8 mouse cellular contexts compared by ENCODE assay signal in the genomic region with DNA sequence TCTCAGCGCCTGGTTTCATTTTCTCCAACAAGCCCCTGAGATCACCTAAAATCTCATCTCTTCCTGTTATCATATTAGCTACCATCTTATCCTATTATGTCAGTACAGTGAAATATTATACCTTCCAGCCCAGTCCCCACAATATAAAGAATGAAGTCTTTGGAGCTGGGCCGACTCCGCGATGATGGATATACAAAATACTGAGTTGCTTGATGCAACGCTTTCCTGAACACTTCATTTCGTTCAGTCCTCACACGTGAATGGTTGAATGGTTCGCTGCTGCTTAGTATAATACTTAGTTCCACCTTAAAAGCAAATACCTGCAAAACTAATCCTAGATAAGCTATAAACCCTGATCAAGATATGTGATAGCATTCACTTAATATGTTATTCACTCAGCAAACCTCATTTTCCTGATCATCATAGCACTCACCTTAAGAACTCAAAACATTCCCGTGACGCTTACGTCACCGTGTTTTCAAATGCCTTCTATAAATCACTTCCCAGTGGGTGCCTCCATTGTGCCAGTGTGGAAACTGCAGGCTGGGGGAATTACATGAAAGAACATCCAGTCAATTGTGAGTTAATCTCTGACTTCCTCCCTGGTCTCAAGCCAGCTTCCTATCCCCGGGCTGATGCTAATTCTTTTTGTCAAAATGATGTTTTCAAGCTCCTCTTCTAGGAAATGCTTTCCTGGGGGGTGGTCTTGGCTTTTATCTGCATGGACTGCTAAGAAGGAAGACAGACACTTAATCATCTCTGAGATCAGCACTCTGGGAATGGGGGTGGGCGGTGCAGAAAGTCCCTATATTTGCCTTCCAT. TPM values are rescaled to one million over a fixed set of nuclear protein-coding genes. Genes with fewer than 3 reads are reported as not detected.
DNase-seq lines count a peak whose midpoint lies in the region; ATAC-seq and TF ChIP-seq lines count a peak whose summit lies in the region.

Trim44 (minus strand) TSS at position 466 of the 822 bp plus-strand sequence.

- no peak for TF ChIP-seq CTCF in thymus, adult 2 months (IDR thresholded peaks at IDR 0.05; ENCODE audit: borderline replicate concordance, control insufficient read depth, extremely low read depth, insufficient read depth, low read length, poor library complexity)
- TF ChIP-seq CTCF in kidney, postnatal 0 days (IDR thresholded peaks at IDR 0.05; ENCODE audit: low read depth), result no peak

- H3K27ac ChIP-seq in thymus, adult 2 months (ENCODE audit: control insufficient read depth, insufficient read depth, low read length), result no peak within 1 kb of the TSS
- H3K27ac ChIP-seq in embryonic facial prominence, embryonic 12.5 days, result no peak within 1 kb of the TSS
- H3K27ac ChIP-seq in heart, embryonic 11.5 days (ENCODE audit: low read depth, low read length), result no peak within 1 kb of the TSS
- no peak within 1 kb of the TSS for H3K27ac ChIP-seq in kidney, postnatal 0 days
- H3K27ac ChIP-seq in midbrain, embryonic 10.5 days (replicated peaks), result no peak within 1 kb of the TSS

- TF ChIP-seq POLR2A in thymus, adult 2 months (IDR thresholded peaks at IDR 0.05; ENCODE audit: control insufficient read depth, extremely low read depth, insufficient read depth, low read length, poor library complexity), result no peak

- H3K4me3 ChIP-seq in thymus, adult 2 months (ENCODE audit: control insufficient read depth, insufficient read depth, low read length), result no peak within 1 kb of the TSS
- no peak within 1 kb of the TSS for H3K4me3 ChIP-seq in embryonic facial prominence, embryonic 12.5 days
- H3K4me3 ChIP-seq in heart, embryonic 11.5 days (ENCODE audit: low read depth, low read length), result no peak within 1 kb of the TSS
- H3K4me3 ChIP-seq in kidney, postnatal 0 days (replicated peaks; ENCODE audit: low read depth, low read length), result no peak within 1 kb of the TSS
- no peak within 1 kb of the TSS for H3K4me3 ChIP-seq in midbrain, embryonic 10.5 days

- no peak; the same call in 1 of the 2 replicates for ATAC-seq in embryonic facial prominence, embryonic 12.5 days (ENCODE audit: insufficient number of reproducible peaks, insufficient read depth, low FRiP score, low TSS enrichment)
- ATAC-seq in heart, embryonic 11.5 days (replicated peaks; ENCODE audit: insufficient number of reproducible peaks, low FRiP score, low TSS enrichment), result no peak
- 0 out of 2 replicates have a peak, but pooled peaks have one; percentile 40 for ATAC-seq in kidney, postnatal 0 days (replicated peaks; ENCODE audit: low FRiP score, low read depth)

- H3K9ac ChIP-seq in embryonic facial prominence, embryonic 12.5 days, result no peak within 1 kb of the TSS
- no peak within 1 kb of the TSS for H3K9ac ChIP-seq in heart, embryonic 11.5 days (ENCODE audit: low read depth, low read length)
- no peak within 1 kb of the TSS for H3K9ac ChIP-seq in kidney, postnatal 0 days (ENCODE audit: low read depth, low read length)

- no peaks in the 10 kb centered on the region for H3K9me3 ChIP-seq in embryonic facial prominence, embryonic 12.5 days
- no peaks in the 10 kb centered on the region for H3K9me3 ChIP-seq in heart, embryonic 11.5 days (replicated peaks; ENCODE audit: control insufficient read depth, low read length)
- no peaks in the 10 kb centered on the region for H3K9me3 ChIP-seq in kidney, postnatal 0 days (replicated peaks; ENCODE audit: low read length)
- no peaks in the 10 kb centered on the region for H3K9me3 ChIP-seq in midbrain, embryonic 10.5 days (replicated peaks)

- 82% methylated on average over 14 of the region's 14 CpGs for WGBS in thymus, adult 2 months
- WGBS in embryonic facial prominence, embryonic 12.5 days, result 27% methylated on average over 14 of the region's 14 CpGs
- WGBS in heart, embryonic 11.5 days (ENCODE audit: insufficient replicate concordance), result 41% methylated on average over 14 of the region's 14 CpGs
- WGBS in kidney, postnatal 0 days, result 25% methylated on average over 14 of the region's 14 CpGs
- WGBS in midbrain, embryonic 10.5 days, result 40% methylated on average over 14 of the region's 14 CpGs

- no peaks in the 10 kb centered on the region; the same call in 1 of the 2 replicates for H3K4me1 ChIP-seq in thymus, adult 2 months (replicated peaks; ENCODE audit: control insufficient read depth, insufficient read depth, low read length)
- H3K4me1 ChIP-seq in embryonic facial prominence, embryonic 12.5 days, result peaks cover 24% of the 10 kb centered on the region
- H3K4me1 ChIP-seq in heart, embryonic 11.5 days (ENCODE audit: control insufficient read depth, insufficient read depth, low read length), result peaks cover 8% of the 10 kb centered on the region; the same call in 1 of the 2 replicates
- H3K4me1 ChIP-seq in kidney, postnatal 0 days (replicated peaks; ENCODE audit: insufficient read depth, low read length), result peaks cover 3% of the 10 kb centered on the region; the same call in 1 of the 2 replicates
- peaks cover 11% of the 10 kb centered on the region for H3K4me1 ChIP-seq in midbrain, embryonic 10.5 days

- peak within 1 kb of the TSS; percentile 14 for H3K4me2 ChIP-seq in embryonic facial prominence, embryonic 12.5 days (replicated peaks)
- peak within 1 kb of the TSS; percentile 14 for H3K4me2 ChIP-seq in heart, embryonic 11.5 days
- H3K4me2 ChIP-seq in kidney, postnatal 0 days (ENCODE audit: low read length), result peak within 1 kb of the TSS; percentile 41

- DNase-seq in thymus, adult 2 months, result no peak
- no peak for DNase-seq in thymus, postnatal 14 days
- peak; percentile 82 for DNase-seq in kidney, postnatal 0 days (ENCODE audit: low spot score)
- DNase-seq in midbrain, embryonic 10.5 days (ENCODE audit: low spot score), result no peak
- DNase-seq in c-Kit-positive CD71-positive TER-119-positive erythroid progenitor cells, embryonic 14.5 days (ENCODE audit: low spot score), result no peak
- DNase-seq in right cerebral cortex, postnatal 10 days (ENCODE audit: low spot score in 2 of 2), result no peak

- no peaks in the 10 kb centered on the region for H3K27me3 ChIP-seq in thymus, adult 2 months (ENCODE audit: control insufficient read depth, insufficient read depth, low read length)
- no peaks in the 10 kb centered on the region for H3K27me3 ChIP-seq in embryonic facial prominence, embryonic 12.5 days
- H3K27me3 ChIP-seq in heart, embryonic 11.5 days (ENCODE audit: control insufficient read depth, insufficient read depth, low read length), result no peaks in the 10 kb centered on the region
- H3K27me3 ChIP-seq in kidney, postnatal 0 days (ENCODE audit: insufficient read depth, low read length), result no peaks in the 10 kb centered on the region; the same call in 1 of the 2 replicates
- peaks cover 9% of the 10 kb centered on the region; the same call in 1 of the 2 replicates for H3K27me3 ChIP-seq in midbrain, embryonic 10.5 days (ENCODE audit: low read depth, poor library complexity, severe bottlenecking)

- no peaks in the 10 kb centered on the region for H3K36me3 ChIP-seq in thymus, adult 2 months (ENCODE audit: control insufficient read depth, insufficient read depth, low read length)
- no peaks in the 10 kb centered on the region for H3K36me3 ChIP-seq in embryonic facial prominence, embryonic 12.5 days
- H3K36me3 ChIP-seq in heart, embryonic 11.5 days (ENCODE audit: control insufficient read depth, insufficient read depth, low read length), result no peaks in the 10 kb centered on the region
- no peaks in the 10 kb centered on the region for H3K36me3 ChIP-seq in kidney, postnatal 0 days (ENCODE audit: insufficient read depth, low read length)
- no peaks in the 10 kb centered on the region for H3K36me3 ChIP-seq in midbrain, embryonic 10.5 days

RNA-seq across cellular contexts. Expression of gene Trim44, which starts in this region (rescaled TPM):
- polyA plus RNA-seq in thymus, adult 2 months (2012; rRNA removed), result 35.2 and 35.6 TPM in 2 replicates
- 54.4 and 63.8 TPM in 2 replicates for polyA plus RNA-seq in embryonic facial prominence, embryonic 12.5 days (2016; fragmentation: Nextera tagmentation; extraction: Ambion mirVana)
- 29.7 and 30.7 TPM in 2 replicates for polyA plus RNA-seq in heart, embryonic 11.5 days (2014; fragmentation: Nextera tagmentation; extraction: Ambion mirVana)
- polyA plus RNA-seq in kidney, postnatal 0 days (2015; fragmentation: Nextera tagmentation; extraction: Ambion mirVana), result 20.1 and 24.5 TPM in 2 replicates
- polyA plus RNA-seq in midbrain, embryonic 10.5 days (2016; fragmentation: Nextera tagmentation; extraction: Ambion mirVana), result 22.2 and 26.9 TPM in 2 replicates
